Mouse (Mus musculus): Measurements from ENCODE around the gene Ulk3. TPM values are rescaled to one million over a fixed set of nuclear protein-coding genes. Genes with fewer than 3 reads are reported as not detected.
A peak's percentile ranks its signal among the peaks of the same experiment; 100 is the strongest.

Ulk3 gene
- polyA plus RNA-seq, 1 experiment from 2014 or later = 19.4 TPM

- WGBS = 23% methylated on average over 9 of the region's 9 CpGs
- H3K9ac ChIP-seq = no peak overlapping the region
- H3K4me1 ChIP-seq (replicated peaks; ENCODE audit: control insufficient read depth, insufficient read depth, low read length) = peaks cover 13% of the 10 kb centered on the region
- DNase-seq (ENCODE audit: low spot score) (no peak), ATAC-seq (ENCODE audit: low FRiP score) (no peak)
- no peaks in the 10 kb centered on the region for H3K9me3 ChIP-seq (ENCODE audit: control insufficient read depth, low read length)
- H3K36me3 ChIP-seq (replicated peaks; ENCODE audit: control insufficient read depth, insufficient read depth) = no peaks in the 10 kb centered on the region
- H3K4me3 ChIP-seq (replicated peaks; ENCODE audit: low read length) = no peak overlapping the region
- H3K27ac ChIP-seq = no peak overlapping the region
- peaks cover 5% of the 10 kb centered on the region; the same call in 1 of the 2 replicates for H3K27me3 ChIP-seq (ENCODE audit: control insufficient read depth, insufficient read depth, low read length)
- H3K4me2 ChIP-seq (replicated peaks) = no peak overlapping the region
Observed at GRCm38 (mm10) chr9:57605503-57605902, 16.3 kb downstream of the Ulk3 start.

- Histone ChIP-seq H3K9ac (no peak within 1 kb of the TSS), H3K4me1 (replicated peaks; ENCODE audit: control insufficient read depth, insufficient read depth, low read length) (peaks cover 9% of the 10 kb centered on the region), H3K27me3 (ENCODE audit: control insufficient read depth, insufficient read depth, low read length) (peaks cover 5% of the 10 kb centered on the region; the same call in 1 of the 2 replicates), H3K9me3 (ENCODE audit: control insufficient read depth, low read length) (no peaks in the 10 kb centered on the region), H3K36me3 (replicated peaks; ENCODE audit: control insufficient read depth, insufficient read depth) (no peaks in the 10 kb centered on the region), H3K4me2 (replicated peaks) (peak within 1 kb of the TSS; percentile 33), H3K4me3 (replicated peaks; ENCODE audit: low read length) (no peak within 1 kb of the TSS), H3K27ac (no peak within 1 kb of the TSS)
- DNase-seq (ENCODE audit: low spot score) = no peak
- 7% methylated on average over 24 of the region's 24 CpGs for WGBS
- ATAC-seq (ENCODE audit: low FRiP score) = peak; percentile 63; the same call in 1 of the 2 replicates
Observed at GRCm38 (mm10) chr9:57606139-57606851, 17.0 kb downstream of the Ulk3 start, which contains the start of gene Cplx3. Cplx3 (minus strand) TSS chr9:57606281.

- no peak for ATAC-seq (ENCODE audit: low FRiP score)
- no peaks in the 10 kb centered on the region for H3K9me3 ChIP-seq (ENCODE audit: control insufficient read depth, low read length)
- H3K9ac ChIP-seq = no peak overlapping the region
- peaks cover 5% of the 10 kb centered on the region; the same call in 1 of the 2 replicates for H3K27me3 ChIP-seq (ENCODE audit: control insufficient read depth, insufficient read depth, low read length)
- no peaks in the 10 kb centered on the region for H3K36me3 ChIP-seq (replicated peaks; ENCODE audit: control insufficient read depth, insufficient read depth)
- H3K4me2 ChIP-seq (replicated peaks) = no peak overlapping the region
- DNase-seq (ENCODE audit: low spot score) = no peak
- 70% methylated on average over 3 of the region's 3 CpGs for WGBS
- no peak overlapping the region for H3K27ac ChIP-seq
- peaks cover 9% of the 10 kb centered on the region for H3K4me1 ChIP-seq (replicated peaks; ENCODE audit: control insufficient read depth, insufficient read depth, low read length)
- no peak overlapping the region for H3K4me3 ChIP-seq (replicated peaks; ENCODE audit: low read length)
Observed at GRCm38 (mm10) chr9:57609803-57610202, 20.6 kb downstream of the Ulk3 start.

GRCm38 (mm10) chr9:57610359-57610826 is 21.1 kb downstream of the Ulk3 start:
- no peak for DNase-seq (ENCODE audit: low spot score)
- H3K4me2 ChIP-seq (replicated peaks) = no peak overlapping the region
- no peaks in the 10 kb centered on the region for H3K36me3 ChIP-seq (replicated peaks; ENCODE audit: control insufficient read depth, insufficient read depth)
- H3K9me3 ChIP-seq (ENCODE audit: control insufficient read depth, low read length) = no peaks in the 10 kb centered on the region
- peaks cover 9% of the 10 kb centered on the region for H3K4me1 ChIP-seq (replicated peaks; ENCODE audit: control insufficient read depth, insufficient read depth, low read length)
- H3K27ac ChIP-seq = no peak overlapping the region
- no peak for ATAC-seq (ENCODE audit: low FRiP score)
- no peak overlapping the region for H3K9ac ChIP-seq
- H3K27me3 ChIP-seq (ENCODE audit: control insufficient read depth, insufficient read depth, low read length) = peaks cover 4% of the 10 kb centered on the region; the same call in 1 of the 2 replicates
- 53% methylated on average over 3 of the region's 3 CpGs for WGBS
- H3K4me3 ChIP-seq (replicated peaks; ENCODE audit: low read length) = no peak overlapping the region

GRCm38 (mm10) chr9:57612587-57612986 is 23.3 kb downstream of the Ulk3 start:
- 86% methylated on average over 7 of the region's 7 CpGs for WGBS
- no peak overlapping the region for H3K9ac ChIP-seq
- no peaks in the 10 kb centered on the region for H3K4me1 ChIP-seq (replicated peaks; ENCODE audit: control insufficient read depth, insufficient read depth, low read length)
- no peak overlapping the region for H3K27ac ChIP-seq
- no peak overlapping the region for H3K4me2 ChIP-seq (replicated peaks)
- no peaks in the 10 kb centered on the region for H3K27me3 ChIP-seq (ENCODE audit: control insufficient read depth, insufficient read depth, low read length)
- H3K9me3 ChIP-seq (ENCODE audit: control insufficient read depth, low read length) = no peaks in the 10 kb centered on the region
- no peak for DNase-seq (ENCODE audit: low spot score)
- no peak for ATAC-seq (ENCODE audit: low FRiP score)
- no peak overlapping the region for H3K4me3 ChIP-seq (replicated peaks; ENCODE audit: low read length)
- no peaks in the 10 kb centered on the region for H3K36me3 ChIP-seq (replicated peaks; ENCODE audit: control insufficient read depth, insufficient read depth)

GRCm38 (mm10) chr9:57613975-57614374 is 24.7 kb downstream of the Ulk3 start:
- 87% methylated on average over 7 of the region's 7 CpGs for WGBS
- Histone ChIP-seq H3K27me3 (ENCODE audit: control insufficient read depth, insufficient read depth, low read length) (no peaks in the 10 kb centered on the region), H3K4me3 (replicated peaks; ENCODE audit: low read length) (no peak overlapping the region), H3K9me3 (ENCODE audit: control insufficient read depth, low read length) (no peaks in the 10 kb centered on the region), H3K4me1 (replicated peaks; ENCODE audit: control insufficient read depth, insufficient read depth, low read length) (no peaks in the 10 kb centered on the region), H3K9ac (no peak overlapping the region), H3K36me3 (replicated peaks; ENCODE audit: control insufficient read depth, insufficient read depth) (no peaks in the 10 kb centered on the region), H3K27ac (no peak overlapping the region), H3K4me2 (replicated peaks) (no peak overlapping the region)
- ATAC-seq (ENCODE audit: low FRiP score) (no peak), DNase-seq (ENCODE audit: low spot score) (no peak)

GRCm38 (mm10) chr9:57614786-57615185 is 25.5 kb downstream of the Ulk3 start:
- Histone ChIP-seq H3K27ac (no peak overlapping the region), H3K9me3 (ENCODE audit: control insufficient read depth, low read length) (no peaks in the 10 kb centered on the region), H3K4me2 (replicated peaks) (no peak overlapping the region), H3K4me3 (replicated peaks; ENCODE audit: low read length) (no peak overlapping the region), H3K4me1 (replicated peaks; ENCODE audit: control insufficient read depth, insufficient read depth, low read length) (no peaks in the 10 kb centered on the region), H3K27me3 (ENCODE audit: control insufficient read depth, insufficient read depth, low read length) (no peaks in the 10 kb centered on the region), H3K9ac (no peak overlapping the region), H3K36me3 (replicated peaks; ENCODE audit: control insufficient read depth, insufficient read depth) (no peaks in the 10 kb centered on the region)
- ATAC-seq (ENCODE audit: low FRiP score) = no peak
- WGBS = 89% methylated on average over 4 of the region's 4 CpGs
- DNase-seq (ENCODE audit: low spot score) = no peak

- Histone ChIP-seq H3K36me3 (replicated peaks; ENCODE audit: control insufficient read depth, insufficient read depth) (no peaks in the 10 kb centered on the region), H3K27me3 (ENCODE audit: control insufficient read depth, insufficient read depth, low read length) (no peaks in the 10 kb centered on the region), H3K27ac (no peak overlapping the region), H3K4me2 (replicated peaks) (no peak overlapping the region), H3K4me3 (replicated peaks; ENCODE audit: low read length) (no peak overlapping the region), H3K9ac (no peak overlapping the region), H3K4me1 (replicated peaks; ENCODE audit: control insufficient read depth, insufficient read depth, low read length) (no peaks in the 10 kb centered on the region), H3K9me3 (ENCODE audit: control insufficient read depth, low read length) (no peaks in the 10 kb centered on the region)
- DNase-seq (ENCODE audit: low spot score) (no peak), ATAC-seq (ENCODE audit: low FRiP score) (no peak)
- 84% methylated on average over 8 of the region's 8 CpGs for WGBS
Observed at GRCm38 (mm10) chr9:57617556-57618169, 28.4 kb downstream of the Ulk3 start.

- no peaks in the 10 kb centered on the region for H3K9me3 ChIP-seq (ENCODE audit: control insufficient read depth, low read length)
- no peak for ATAC-seq (ENCODE audit: low FRiP score)
- H3K27me3 ChIP-seq (ENCODE audit: control insufficient read depth, insufficient read depth, low read length) = no peaks in the 10 kb centered on the region
- no peaks in the 10 kb centered on the region for H3K4me1 ChIP-seq (replicated peaks; ENCODE audit: control insufficient read depth, insufficient read depth, low read length)
- 82% methylated on average over 8 of the region's 8 CpGs for WGBS
- no peak overlapping the region for H3K27ac ChIP-seq
- H3K4me2 ChIP-seq (replicated peaks) = no peak overlapping the region
- H3K9ac ChIP-seq = no peak overlapping the region
- no peak for DNase-seq (ENCODE audit: low spot score)
- H3K36me3 ChIP-seq (replicated peaks; ENCODE audit: control insufficient read depth, insufficient read depth) = peaks cover 1% of the 10 kb centered on the region
- H3K4me3 ChIP-seq (replicated peaks; ENCODE audit: low read length) = no peak overlapping the region
Observed at GRCm38 (mm10) chr9:57618854-57619253, 29.6 kb downstream of the Ulk3 start.

Measured in hindbrain, embryonic 14.5 days (tissue).